Mouse (Mus musculus): ENCODE data around the gene Anapc15-ps. TPM values are rescaled to one million over a fixed set of nuclear protein-coding genes. Genes with fewer than 3 reads are reported as not detected.

Anapc15-ps gene
- total and polyA plus RNA-seq, 2 experiments from 2014 or later = not detected

DNA sequence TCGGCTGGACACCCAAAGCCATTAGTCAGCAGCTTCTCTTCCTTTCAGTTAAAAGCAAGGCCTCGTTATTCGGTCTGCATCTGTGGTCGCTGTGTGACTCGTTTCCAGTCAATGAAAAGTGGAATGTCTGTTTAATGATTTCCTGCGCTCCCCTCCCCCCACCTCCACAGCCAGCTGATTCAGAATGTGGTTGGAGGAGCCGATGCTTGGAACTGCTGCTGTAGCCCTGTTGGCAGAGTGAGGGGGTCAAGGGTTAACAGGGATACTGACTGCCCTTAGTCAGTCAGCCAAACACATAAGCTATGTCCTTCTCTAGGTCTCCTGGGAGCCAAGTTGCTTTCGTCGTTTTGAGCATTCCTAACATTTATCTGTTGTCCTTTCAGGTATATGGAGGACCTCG lies 9.7 kb upstream of the Anapc15-ps start:
- H3K27ac ChIP-seq (ENCODE audit: low read depth, low read length) = no peak overlapping the region
- H3K4me2 ChIP-seq (ENCODE audit: low read depth) = no peak overlapping the region
- H3K9ac ChIP-seq = no peak overlapping the region
- 71% methylated on average over 10 of the region's 10 CpGs for WGBS
- no peaks in the 10 kb centered on the region for H3K4me1 ChIP-seq (ENCODE audit: insufficient read depth)
- no peak overlapping the region for H3K4me3 ChIP-seq (ENCODE audit: low read depth, low read length)
- no peak for TF ChIP-seq CTCF (IDR thresholded peaks at IDR 0.05; ENCODE audit: low read depth)
- no peaks in the 10 kb centered on the region for H3K27me3 ChIP-seq (ENCODE audit: insufficient read depth, low read length)
- ATAC-seq (no peak), DNase-seq (no peak)
- H3K36me3 ChIP-seq (ENCODE audit: insufficient read depth) = no peaks in the 10 kb centered on the region
- H3K9me3 ChIP-seq (ENCODE audit: low read length) = no peaks in the 10 kb centered on the region

DNA sequence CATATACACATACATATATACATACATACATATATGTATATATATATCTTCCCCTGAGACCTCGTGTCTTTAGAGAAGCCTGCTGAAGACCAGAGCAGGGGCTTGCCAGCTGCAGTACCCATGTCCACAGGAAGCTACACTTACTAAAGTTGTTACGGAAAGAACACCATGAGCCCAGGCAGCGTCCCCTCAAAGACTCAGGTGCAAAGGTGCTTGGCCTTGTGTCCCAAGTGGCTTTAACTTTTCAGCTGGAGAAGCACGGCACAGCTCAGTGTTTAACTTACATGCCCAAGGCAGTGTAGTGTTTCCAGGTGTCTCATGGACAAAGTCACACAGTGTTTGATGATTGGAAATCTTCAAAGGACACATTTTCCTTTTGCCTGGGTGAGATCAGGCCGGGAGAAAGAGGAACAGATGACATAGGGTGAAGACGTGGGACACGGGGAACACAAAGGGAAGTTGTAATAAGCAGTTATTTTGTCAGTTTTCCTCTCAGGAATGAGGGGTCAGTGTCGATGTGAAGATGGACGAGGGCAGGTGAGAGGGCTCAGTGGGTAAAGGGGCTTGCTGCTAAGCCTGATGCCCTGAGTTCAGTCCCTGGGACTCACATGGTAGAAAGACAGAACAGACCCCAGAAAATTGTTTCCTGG lies 9.0 kb upstream of the Anapc15-ps start:
- no peak for TF ChIP-seq CTCF (IDR thresholded peaks at IDR 0.05; ENCODE audit: low read depth)
- no peak overlapping the region for H3K27ac ChIP-seq (ENCODE audit: low read depth, low read length)
- H3K9ac ChIP-seq = no peak overlapping the region
- WGBS = 85% methylated on average over 9 of the region's 9 CpGs
- no peaks in the 10 kb centered on the region for H3K4me1 ChIP-seq (ENCODE audit: insufficient read depth)
- no peaks in the 10 kb centered on the region for H3K27me3 ChIP-seq (ENCODE audit: insufficient read depth, low read length)
- ATAC-seq = no peak
- no peaks in the 10 kb centered on the region for H3K36me3 ChIP-seq (ENCODE audit: insufficient read depth)
- H3K4me3 ChIP-seq (ENCODE audit: low read depth, low read length) = no peak overlapping the region
- H3K9me3 ChIP-seq (ENCODE audit: low read length) = no peaks in the 10 kb centered on the region
- DNase-seq = no peak
- no peak overlapping the region for H3K4me2 ChIP-seq (ENCODE audit: low read depth)

DNA sequence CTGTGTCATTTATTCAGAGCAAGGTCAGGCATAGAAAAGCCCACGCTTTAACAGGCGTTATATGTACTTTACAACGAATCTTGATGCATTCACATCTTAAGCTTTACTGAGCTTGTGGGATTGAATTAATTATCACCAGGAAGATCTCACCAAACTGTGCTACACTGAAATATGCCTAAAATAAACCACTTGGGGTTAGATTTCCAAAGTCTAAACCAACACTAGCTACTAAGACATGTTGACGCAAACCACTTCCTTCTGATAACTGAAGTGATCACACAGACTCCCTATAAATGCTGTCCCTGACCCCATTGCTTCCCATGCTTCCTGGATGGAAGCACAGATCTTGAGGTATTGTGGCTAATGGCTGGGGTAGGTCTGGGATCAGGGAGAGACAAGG lies 8.2 kb upstream of the Anapc15-ps start:
- Histone ChIP-seq H3K27ac (ENCODE audit: low read depth, low read length) (no peak overlapping the region), H3K4me2 (ENCODE audit: low read depth) (no peak overlapping the region), H3K4me3 (ENCODE audit: low read depth, low read length) (no peak overlapping the region), H3K9me3 (ENCODE audit: low read length) (no peaks in the 10 kb centered on the region), H3K27me3 (ENCODE audit: insufficient read depth, low read length) (no peaks in the 10 kb centered on the region), H3K4me1 (ENCODE audit: insufficient read depth) (no peaks in the 10 kb centered on the region), H3K9ac (no peak overlapping the region), H3K36me3 (ENCODE audit: insufficient read depth) (no peaks in the 10 kb centered on the region)
- TF ChIP-seq CTCF (IDR thresholded peaks at IDR 0.05; ENCODE audit: low read depth) = no peak
- 71% methylated on average over 4 of the region's 4 CpGs for WGBS
- no peak for ATAC-seq
- DNase-seq = no peak

DNA sequence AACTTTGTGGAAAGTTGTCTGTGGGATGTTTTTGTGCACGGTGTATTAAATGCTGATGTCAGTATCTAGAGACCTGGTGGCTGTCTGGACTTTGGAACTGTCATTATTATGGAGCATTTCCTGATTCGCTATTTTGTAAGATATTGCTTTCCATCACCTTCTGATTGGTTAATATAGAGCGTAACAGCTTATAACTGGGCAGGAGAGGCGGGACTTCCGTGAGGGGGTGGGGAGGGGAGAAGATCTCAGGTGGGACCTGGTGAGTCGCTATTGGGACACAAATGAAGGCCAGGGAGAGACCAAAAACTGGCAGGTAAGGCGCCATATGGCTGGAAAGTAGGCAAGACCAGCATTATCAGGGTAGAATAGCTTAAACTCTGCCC lies 7.8 kb upstream of the Anapc15-ps start:
- H3K4me1 ChIP-seq (ENCODE audit: insufficient read depth) = no peaks in the 10 kb centered on the region
- peak; percentile 25; the same call in 1 of the 2 replicates for ATAC-seq
- H3K9ac ChIP-seq = no peak overlapping the region
- peak overlapping the region; percentile 75; the same call in 1 of the 2 replicates for H3K27ac ChIP-seq (ENCODE audit: low read depth, low read length)
- WGBS = 55% methylated on average over 7 of the region's 7 CpGs
- H3K4me2 ChIP-seq (ENCODE audit: low read depth) = peak overlapping the region; percentile 29; the same call in 1 of the 2 replicates
- H3K9me3 ChIP-seq (ENCODE audit: low read length) = no peaks in the 10 kb centered on the region
- TF ChIP-seq CTCF (IDR thresholded peaks at IDR 0.05; ENCODE audit: low read depth) = no peak
- no peak for DNase-seq
- H3K4me3 ChIP-seq (ENCODE audit: low read depth, low read length) = peak overlapping the region; percentile 3; the same call in 1 of the 2 replicates
- no peaks in the 10 kb centered on the region for H3K27me3 ChIP-seq (ENCODE audit: insufficient read depth, low read length)
- H3K36me3 ChIP-seq (ENCODE audit: insufficient read depth) = no peaks in the 10 kb centered on the region

DNA sequence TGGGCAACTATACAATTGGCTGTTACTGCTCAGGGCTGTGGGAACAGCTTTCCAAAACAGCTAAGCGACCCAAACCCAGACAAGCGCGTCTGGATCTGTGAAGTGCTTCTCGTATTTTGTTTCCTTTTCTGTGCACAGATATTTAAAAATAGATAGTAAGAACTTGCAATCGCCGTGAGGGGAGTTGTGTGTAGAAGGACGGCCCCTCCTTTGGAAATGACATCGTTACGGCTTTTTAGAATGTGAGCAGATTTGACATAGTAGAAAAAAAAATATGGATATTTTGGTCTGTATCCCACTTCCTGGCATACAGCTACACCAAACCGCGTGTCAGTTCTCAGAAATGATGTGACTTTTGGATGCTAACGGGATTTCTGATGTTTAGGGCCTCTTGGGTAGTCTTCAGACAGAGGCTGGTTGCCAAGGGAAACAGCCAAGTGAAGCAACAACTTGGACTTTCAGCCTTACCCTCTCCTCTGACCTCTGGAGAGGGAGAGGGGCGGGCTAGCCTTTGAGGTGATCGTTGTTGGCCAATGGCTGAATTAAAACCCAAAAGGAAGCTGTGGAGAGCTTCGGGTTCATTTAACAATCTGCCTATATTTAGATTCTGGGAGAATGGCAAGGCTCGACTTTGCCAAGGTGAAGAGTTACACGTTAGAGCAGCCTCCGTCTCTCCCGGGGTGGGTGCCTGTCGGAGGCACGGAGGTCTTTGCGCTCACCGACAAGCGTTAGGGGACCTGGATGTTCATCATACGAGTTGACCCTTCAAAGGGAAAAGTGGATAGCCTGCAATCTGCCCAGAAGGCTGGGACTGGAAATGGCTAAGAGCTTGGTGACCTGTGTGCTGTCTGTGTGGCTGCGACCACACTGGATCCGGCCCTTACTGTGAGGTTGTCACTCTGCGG lies 7.2 kb upstream of the Anapc15-ps start:
- Histone ChIP-seq H3K9me3 (ENCODE audit: low read length) (no peaks in the 10 kb centered on the region), H3K4me2 (ENCODE audit: low read depth) (peak overlapping the region; percentile 29), H3K27me3 (ENCODE audit: insufficient read depth, low read length) (no peaks in the 10 kb centered on the region), H3K4me3 (ENCODE audit: low read depth, low read length) (peak overlapping the region; percentile 3; the same call in 1 of the 2 replicates), H3K36me3 (ENCODE audit: insufficient read depth) (no peaks in the 10 kb centered on the region), H3K27ac (ENCODE audit: low read depth, low read length) (peak overlapping the region; percentile 75), H3K4me1 (ENCODE audit: insufficient read depth) (no peaks in the 10 kb centered on the region), H3K9ac (0 out of 2 replicates have a peak overlapping the region, but pooled peaks have one; percentile 22)
- DNase-seq = peak; percentile 56
- 45% methylated on average over 28 of the region's 28 CpGs for WGBS
- peak; percentile 69 for ATAC-seq
- no peak for TF ChIP-seq CTCF (IDR thresholded peaks at IDR 0.05; ENCODE audit: low read depth)

DNA sequence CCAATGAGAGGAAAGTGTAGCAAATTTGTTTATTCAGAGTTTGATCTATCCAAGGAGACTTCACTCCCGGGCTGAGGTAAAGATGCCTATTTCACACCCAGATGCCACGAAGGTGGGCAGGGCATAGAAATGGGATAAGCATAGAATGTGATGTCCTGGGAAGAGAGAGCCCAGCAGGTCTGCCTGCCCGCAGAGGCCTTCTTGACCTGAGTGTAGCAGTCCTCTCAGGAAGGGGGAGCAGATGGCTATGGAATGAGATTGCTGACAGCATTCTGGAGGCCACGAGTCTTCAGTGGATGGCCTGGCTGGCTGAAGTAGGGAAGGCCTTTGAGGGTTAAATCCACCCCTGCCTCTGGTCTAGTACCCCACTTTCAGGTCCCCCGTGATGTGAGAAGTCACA lies 5.9 kb upstream of the Anapc15-ps start:
- no peaks in the 10 kb centered on the region for H3K4me1 ChIP-seq (ENCODE audit: insufficient read depth)
- no peak overlapping the region for H3K4me3 ChIP-seq (ENCODE audit: low read depth, low read length)
- no peak for DNase-seq
- no peak overlapping the region for H3K27ac ChIP-seq (ENCODE audit: low read depth, low read length)
- H3K4me2 ChIP-seq (ENCODE audit: low read depth) = no peak overlapping the region
- H3K9me3 ChIP-seq (ENCODE audit: low read length) = no peaks in the 10 kb centered on the region
- no peak overlapping the region for H3K9ac ChIP-seq
- no peak for ATAC-seq
- WGBS = 90% methylated on average over 5 of the region's 5 CpGs
- H3K36me3 ChIP-seq (ENCODE audit: insufficient read depth) = no peaks in the 10 kb centered on the region
- no peaks in the 10 kb centered on the region for H3K27me3 ChIP-seq (ENCODE audit: insufficient read depth, low read length)
- TF ChIP-seq CTCF (IDR thresholded peaks at IDR 0.05; ENCODE audit: low read depth) = no peak

DNA sequence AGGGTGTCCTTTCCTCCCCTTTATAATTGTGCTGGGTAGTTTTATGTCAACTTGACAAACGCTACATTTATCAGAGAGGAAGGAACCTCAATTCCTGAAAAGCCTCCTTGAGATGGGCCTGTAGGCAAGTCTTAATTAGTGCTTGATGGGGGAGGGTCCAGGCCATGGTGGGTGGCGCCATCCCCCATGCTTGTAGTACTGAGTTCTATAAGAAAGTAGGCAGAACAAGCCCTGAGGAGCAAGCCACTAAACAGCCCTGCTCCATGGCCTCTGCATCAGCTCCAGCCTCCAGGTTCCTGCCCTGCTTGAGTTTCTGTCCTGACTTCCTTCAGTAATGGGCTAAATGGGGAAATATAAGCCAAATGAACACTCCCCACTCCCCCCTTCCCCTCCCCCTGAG lies 5.4 kb upstream of the Anapc15-ps start:
- Histone ChIP-seq H3K4me1 (ENCODE audit: insufficient read depth) (no peaks in the 10 kb centered on the region), H3K36me3 (ENCODE audit: insufficient read depth) (no peaks in the 10 kb centered on the region), H3K27ac (ENCODE audit: low read depth, low read length) (no peak overlapping the region), H3K9ac (no peak overlapping the region), H3K4me3 (ENCODE audit: low read depth, low read length) (no peak overlapping the region), H3K27me3 (ENCODE audit: insufficient read depth, low read length) (no peaks in the 10 kb centered on the region), H3K4me2 (ENCODE audit: low read depth) (no peak overlapping the region), H3K9me3 (ENCODE audit: low read length) (no peaks in the 10 kb centered on the region)
- 88% methylated on average over 2 of the region's 2 CpGs for WGBS
- DNase-seq (no peak), ATAC-seq (no peak)
- TF ChIP-seq CTCF (IDR thresholded peaks at IDR 0.05; ENCODE audit: low read depth) = no peak
